Mouse (Mus musculus) kidney, adult 2 months (tissue): ENCODE data around the gene Map3k13.

Source experiments
- CTCF ChIP-seq: fragments of 200-500 bp; conservative IDR thresholded peaks from 2 replicates; pipeline ENCODE4 v1.5.1; 2011; ENCODE audit warnings: low read depth, mild to moderate bottlenecking, control low read depth, low read length, moderate library complexity, mixed read lengths; ENCODE audit not compliant: insufficient read depth, insufficient read length
- POLR2A ChIP-seq: fragments of 200-500 bp; IDR thresholded peaks from one replicate; pipeline ENCODE4 v1.6.1; 2011; ENCODE audit warnings: low read depth, low read length, control low read depth

DNA sequence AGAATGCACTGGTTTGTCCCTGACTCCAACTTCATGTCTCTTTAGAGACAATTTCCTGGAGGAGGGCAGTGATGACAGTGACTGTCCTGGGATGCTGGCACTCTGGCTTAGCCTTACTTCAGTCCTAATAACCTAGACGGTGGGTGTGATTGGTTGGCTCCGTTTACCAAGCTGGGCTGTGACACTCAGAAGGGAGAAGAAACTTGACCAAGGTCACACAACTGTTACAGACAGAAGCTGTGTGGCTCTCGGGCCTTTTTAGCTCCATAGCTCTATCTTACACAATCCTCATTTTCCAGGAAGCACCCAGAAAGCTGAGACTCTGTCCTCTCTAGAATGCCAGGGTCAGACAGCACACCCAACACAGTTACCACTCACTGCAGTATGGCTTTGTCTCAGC, 171.4 kb downstream of the Map3k13 start:
- no peak for TF ChIP-seq CTCF
- TF ChIP-seq POLR2A: no peak
